Mouse (Mus musculus) T-helper 1 cell (primary cell): ENCODE results near the gene Defb47.

Experiments
- in situ Hi-C: fragments of 300-600 bp; cut with MboI, MseI; formaldehyde crosslinking; loops from one replicate; pipeline ENCODE4 v1.15.1; 2025; ENCODE audit warnings: high pct_unique_total_duplicates

Gene Defb47

GRCm38 (mm10) chr14:62997777-62998176 is at the start of gene Defb47:
Gene Defb47, plus strand, starts transcription at chr14:62998077.
- in situ Hi-C loops: no loop called here

GRCm38 (mm10) chr14:62956091-62956490 is 41.8 kb upstream of the Defb47 start:
- in situ Hi-C loops: no loop called here

GRCm38 (mm10) chr14:62963632-62964031 is 34.2 kb upstream of the Defb47 start:
- in situ Hi-C loops: no loop called here

GRCm38 (mm10) chr14:62965342-62965741 is 32.5 kb upstream of the Defb47 start:
- in situ Hi-C loops: no loop called here

GRCm38 (mm10) chr14:62965811-62966520 is 31.9 kb upstream of the Defb47 start:
- in situ Hi-C loops: no loop called here

- in situ Hi-C loops: no loop called here
Measured at GRCm38 (mm10) chr14:62975046-62975445, 22.8 kb upstream of the Defb47 start.

- in situ Hi-C loops: no loop called here
Measured at GRCm38 (mm10) chr14:62979815-62980214, 18.1 kb upstream of the Defb47 start.

GRCm38 (mm10) chr14:62984410-62984809 is 13.5 kb upstream of the Defb47 start, which contains the start of gene Defb48:
Gene Defb48, minus strand, starts transcription at chr14:62984510.
- in situ Hi-C loops: no loop called here

- in situ Hi-C loops: no loop called here
Measured at GRCm38 (mm10) chr14:62991271-62991670, 6.6 kb upstream of the Defb47 start.

GRCm38 (mm10) chr14:62991849-62992510 is 5.9 kb upstream of the Defb47 start:
- in situ Hi-C loops: no loop called here

GRCm38 (mm10) chr14:62998977-62999376 is 1.1 kb downstream of the Defb47 start:
- in situ Hi-C loops: no loop called here

GRCm38 (mm10) chr14:63002588-63002987 is 4.7 kb downstream of the Defb47 start:
- in situ Hi-C loops: no loop called here

- in situ Hi-C loops: no loop called here
Measured at GRCm38 (mm10) chr14:63011471-63011870, 13.6 kb downstream of the Defb47 start, which contains the start of gene Defb43. Gene Defb43, plus strand, starts transcription at chr14:63011771.

GRCm38 (mm10) chr14:63013082-63013481 is 15.2 kb downstream of the Defb47 start:
- in situ Hi-C loops: no loop called here

GRCm38 (mm10) chr14:63014667-63015066 is 16.8 kb downstream of the Defb47 start:
- in situ Hi-C loops: no loop called here

- in situ Hi-C loops: no loop called here
Measured at GRCm38 (mm10) chr14:63020524-63021156, 22.8 kb downstream of the Defb47 start.

- in situ Hi-C loops: no loop called here
Measured at GRCm38 (mm10) chr14:63046691-63047090, 48.8 kb downstream of the Defb47 start, which contains the start of gene Defb42. Gene Defb42, plus strand, starts transcription at chr14:63046991.

- in situ Hi-C loops: no loop called here
Measured at GRCm38 (mm10) chr14:63049910-63050370, 52.1 kb downstream of the Defb47 start, which contains the start of gene Defb30. Gene Defb30, minus strand, starts transcription at chr14:63049960.
